Mouse (Mus musculus) thymus, adult 2 months (tissue): Measurements from ENCODE around the gene Txnl4b.

Source experiments
- CTCF ChIP-seq: fragments of 200-500 bp; IDR thresholded peaks from 2 replicates; pipeline ENCODE4 v1.5.1; 2012; ENCODE audit warnings: mild to moderate bottlenecking, control low read depth, low read length, moderate library complexity, borderline replicate concordance; ENCODE audit not compliant: control insufficient read depth, poor library complexity, insufficient read depth; ENCODE audit errors: extremely low read depth
- POLR2A ChIP-seq: fragments of 200-500 bp; IDR thresholded peaks from 2 replicates; pipeline ENCODE4 v1.6.1; 2012; ENCODE audit warnings: mild to moderate bottlenecking, low read length, control low read depth, moderate library complexity; ENCODE audit not compliant: control insufficient read depth, poor library complexity, insufficient read depth; ENCODE audit errors: extremely low read depth

- no peak for TF ChIP-seq CTCF
- TF ChIP-seq POLR2A, result no peak
These were observed 25.2 kb downstream of the Txnl4b start for GRCm38 (mm10) chr8:109590901-109591300.
